Mouse (Mus musculus) lung, embryonic 16.5 days (tissue): ENCODE measurements around the gene Pmch. TPM values are rescaled to one million over a fixed set of nuclear protein-coding genes. Genes with fewer than 3 reads are reported as not detected.

ENCODE experiments used
- ATAC-seq: fragments of 200-750 bp; cut with Nextera tagmentation; 2 replicates; pipeline ENCODE4 v1.8.0; 2017; ENCODE audit warnings: low read depth, mild to moderate bottlenecking, moderate library complexity
- H3K27ac ChIP-seq: fragments of 300-500 bp; sonication (generic); 2 replicates; pipeline ENCODE4 v1.5.1; 2014; ENCODE audit warnings: mild to moderate bottlenecking, control low read depth, low read length
- H3K27me3 ChIP-seq: fragments of 300-500 bp; sonication (generic); 2 replicates; pipeline ENCODE4 v1.6.1; 2014; ENCODE audit warnings: low read depth, low read length, mixed read lengths; ENCODE audit not compliant: control insufficient read depth, insufficient read depth
- H3K36me3 ChIP-seq: fragments of 300-500 bp; sonication (generic); 2 replicates; pipeline ENCODE4 v1.6.1; 2014; ENCODE audit warnings: low read length; ENCODE audit not compliant: control insufficient read depth, insufficient read depth
- H3K4me1 ChIP-seq: fragments of 300-500 bp; sonication (generic); replicated peaks from 2 replicates; pipeline ENCODE4 v1.6.1; 2014; ENCODE audit warnings: low read length, mixed read lengths; ENCODE audit not compliant: control insufficient read depth, insufficient read depth
- H3K4me2 ChIP-seq: fragments of 300-500 bp; sonication (generic); 2 replicates; pipeline ENCODE4 v1.6.1; 2014; ENCODE audit warnings: low read depth, low read length, control low read depth
- H3K4me3 ChIP-seq: fragments of 300-500 bp; sonication (generic); 2 replicates; pipeline ENCODE4 v1.5.1; 2014; ENCODE audit warnings: mild to moderate bottlenecking, low read length, control low read depth
- H3K9ac ChIP-seq: fragments of 300-500 bp; sonication (generic); 2 replicates; pipeline ENCODE4 v1.6.1; 2014; ENCODE audit warnings: low read length, control low read depth
- H3K9me3 ChIP-seq: fragments of 300-500 bp; sonication (generic); 2 replicates; pipeline ENCODE4 v1.6.1; 2016; ENCODE audit warnings: low read length; ENCODE audit not compliant: control insufficient read depth
- WGBS: fragments of 180-500 bp; shearing (Covaris S2); extraction: QIAGEN DNeasy Blood & Tissue Kit; methylation state at CpG from one replicate; pipeline ENCODE4 v1.1.7; 2014; 5-methylcytosine and 5-hydroxymethylcytosine counted together
- polyA plus RNA-seq: library from polyadenylated mRNA; unstranded; fragments of >200 nt; fragmentation: Nextera tagmentation; extraction: Ambion mirVana; gene quantifications from 2 replicates; pipeline ENCODE4 v1.2.1, GENCODE M21; 2015

Pmch gene
- polyA plus RNA-seq, 1 experiment from 2014 or later: 0.21 TPM

DNA sequence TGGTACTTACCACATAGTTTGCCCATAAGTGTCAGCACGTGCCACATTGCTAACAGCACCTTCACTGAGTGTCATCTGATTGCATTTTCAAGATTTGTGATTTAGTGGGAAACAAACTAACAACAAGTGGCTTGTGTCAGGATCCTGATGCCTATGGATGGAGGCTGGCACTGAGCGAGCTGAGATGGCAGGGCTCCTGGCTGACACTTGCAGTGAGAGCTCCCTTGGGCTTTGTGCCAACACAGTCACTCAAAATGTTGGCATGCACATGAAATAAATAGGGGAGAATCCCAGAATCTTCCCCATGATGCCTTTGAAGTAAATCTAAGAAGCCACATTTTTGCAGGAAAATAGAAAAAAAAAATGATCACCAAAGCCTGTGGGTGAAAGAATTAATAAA is 22.4 kb downstream of the Pmch start:
- no peaks in the 10 kb centered on the region for H3K9me3 ChIP-seq
- no peak overlapping the region for H3K27ac ChIP-seq
- H3K4me2 ChIP-seq: no peak overlapping the region
- ATAC-seq: no peak
- H3K4me3 ChIP-seq: no peak overlapping the region
- no peak overlapping the region for H3K9ac ChIP-seq
- H3K27me3 ChIP-seq: no peaks in the 10 kb centered on the region
- WGBS: 62% methylated on average over 2 of the region's 2 CpGs
- no peaks in the 10 kb centered on the region for H3K4me1 ChIP-seq
- no peaks in the 10 kb centered on the region; the same call in 1 of the 2 replicates for H3K36me3 ChIP-seq

DNA sequence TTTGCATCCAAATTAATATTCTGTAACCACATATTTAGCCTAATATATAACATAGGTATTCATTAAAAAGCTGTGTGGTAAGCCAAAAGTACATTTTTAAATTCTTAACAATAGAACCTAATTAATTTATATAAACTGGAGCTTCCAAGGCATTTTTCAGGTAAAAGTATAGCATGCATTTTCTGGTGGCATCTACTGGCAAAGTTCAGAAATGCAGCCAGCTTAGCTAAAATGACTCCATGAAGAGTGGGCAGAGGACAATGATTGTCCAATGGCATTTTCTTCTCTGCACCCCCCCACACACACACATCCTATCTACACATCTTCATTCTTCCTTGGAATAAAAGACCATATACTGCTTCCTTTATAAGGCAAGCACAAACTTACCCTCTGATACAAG is 28.8 kb downstream of the Pmch start:
- peaks cover 4% of the 10 kb centered on the region for H3K36me3 ChIP-seq
- no peak overlapping the region for H3K27ac ChIP-seq
- no peaks in the 10 kb centered on the region for H3K4me1 ChIP-seq
- ATAC-seq: no peak
- H3K9ac ChIP-seq: no peak overlapping the region
- H3K27me3 ChIP-seq: no peaks in the 10 kb centered on the region
- no peak overlapping the region for H3K4me2 ChIP-seq
- no peak overlapping the region for H3K4me3 ChIP-seq
- H3K9me3 ChIP-seq: no peaks in the 10 kb centered on the region

DNA sequence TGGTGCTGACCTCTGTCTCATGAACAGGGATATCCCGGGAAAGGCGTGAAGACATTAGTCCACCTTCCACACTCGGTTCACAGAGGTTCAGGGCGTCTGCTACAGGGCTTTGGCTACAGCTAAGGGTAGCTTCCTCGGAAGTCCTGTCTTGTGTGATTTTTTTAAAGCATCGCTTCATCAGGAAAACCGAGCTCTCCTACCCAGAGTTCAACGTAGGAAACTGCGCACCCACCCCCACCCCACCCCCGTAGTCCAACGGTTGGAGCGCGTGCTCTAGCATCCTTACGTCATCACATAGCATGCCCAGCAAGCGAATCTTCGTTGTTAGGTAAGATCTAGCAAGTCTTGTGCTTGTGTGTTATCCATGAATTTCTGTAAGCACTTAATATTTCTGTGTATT is 44.8 kb downstream of the Pmch start:
- H3K9me3 ChIP-seq: no peaks in the 10 kb centered on the region
- H3K27me3 ChIP-seq: no peaks in the 10 kb centered on the region
- WGBS: 93% methylated on average over 16 of the region's 16 CpGs
- 0 out of 2 replicates have a peak, but pooled peaks cover 6% of the 10 kb centered on the region for H3K36me3 ChIP-seq
- ATAC-seq: no peak
- H3K4me3 ChIP-seq: no peak overlapping the region
- no peaks in the 10 kb centered on the region for H3K4me1 ChIP-seq
- no peak overlapping the region for H3K27ac ChIP-seq
- no peak overlapping the region for H3K9ac ChIP-seq
- no peak overlapping the region for H3K4me2 ChIP-seq

Other genes with a start within 250 kb of the Pmch start
- 63.1 and 70.1 TPM in 2 replicates for gene Igf1, start 232.8 kb upstream of the Pmch start, polyA plus RNA-seq
- 15.4 and 16.9 TPM in 2 replicates for gene Parpbp, start 55.9 kb downstream of the Pmch start, polyA plus RNA-seq
- gene Nup37, start 55.9 kb downstream of the Pmch start, polyA plus RNA-seq: 73.1 and 80.8 TPM in 2 replicates
- gene Washc3, start 110.0 kb downstream of the Pmch start, polyA plus RNA-seq: 60.4 and 71.0 TPM in 2 replicates